Mouse (Mus musculus) midbrain, embryonic 10.5 days (tissue): ENCODE measurements around the gene Gm28043. TPM values are rescaled to one million over a fixed set of nuclear protein-coding genes. Genes with fewer than 3 reads are reported as not detected.
"Not testable (repeated sequence)": the region's sequence is repeated elsewhere in the genome, so short reads cannot be mapped to it uniquely, and the experiment has no call there.

ENCODE experiments used
- DNase-seq: peaks from one replicate; pipeline ENCODE4 v3.0.0-alpha.2; 2017; ENCODE audit warnings: low spot score
- H3K27ac ChIP-seq: fragments of 300-500 bp; sonication (generic); replicated peaks from 2 replicates; pipeline ENCODE4 v1.5.1; 2016; ENCODE audit warnings: mild to moderate bottlenecking
- H3K27me3 ChIP-seq: fragments of 300-500 bp; sonication (generic); 2 replicates; pipeline ENCODE4 v1.6.1; 2016; ENCODE audit warnings: low read depth, mild to moderate bottlenecking; ENCODE audit not compliant: poor library complexity, severe bottlenecking
- H3K36me3 ChIP-seq: fragments of 300-500 bp; sonication (generic); 2 replicates; pipeline ENCODE4 v1.6.1; 2016; ENCODE audit warnings: mild to moderate bottlenecking, moderate library complexity
- H3K4me1 ChIP-seq: fragments of 300-500 bp; sonication (generic); 2 replicates; pipeline ENCODE4 v1.6.1; 2016
- H3K4me3 ChIP-seq: fragments of 300-500 bp; sonication (generic); 2 replicates; pipeline ENCODE4 v1.5.1; 2016; ENCODE audit warnings: mild to moderate bottlenecking, moderate library complexity
- H3K9me3 ChIP-seq: fragments of 300-500 bp; sonication (generic); replicated peaks from 2 replicates; pipeline ENCODE4 v1.6.1; 2016; ENCODE audit warnings: mild to moderate bottlenecking
- WGBS: fragments of 180-500 bp; shearing (Covaris S2); methylation state at CpG from one replicate; pipeline ENCODE4 v1.1.7; 2016; 5-methylcytosine and 5-hydroxymethylcytosine counted together
- polyA plus RNA-seq: library from polyadenylated mRNA; unstranded; fragments of >200 nt; fragmentation: Nextera tagmentation; extraction: Ambion mirVana; gene quantifications from 2 replicates; pipeline ENCODE4 v1.2.1, GENCODE M21; 2016

The Gm28043 gene
- polyA plus RNA-seq, 1 experiment from 2014 or later: 2.4 TPM

- DNase-seq: no peak
Measured at GRCm38 (mm10) chr17:29710562-29711044, 95.9 kb downstream of the Gm28043 start.

GRCm38 (mm10) chr17:29711076-29711744, 96.5 kb downstream of the Gm28043 start:
- peaks cover 55% of the 10 kb centered on the region for H3K4me1 ChIP-seq
- H3K9me3 ChIP-seq: no peaks in the 10 kb centered on the region
- 85% methylated on average over 19 of the region's 19 CpGs for WGBS

More at GRCm38 (mm10) chr17:29710562-29711044, 95.9 kb downstream of the Gm28043 start:
- Histone ChIP-seq H3K4me3 (no peak overlapping the region), H3K9me3 (no peaks in the 10 kb centered on the region), H3K27ac (no peak overlapping the region), H3K4me1 (peaks cover 50% of the 10 kb centered on the region), H3K36me3 (peaks cover 18% of the 10 kb centered on the region; the same call in 1 of the 2 replicates), H3K27me3 (no peaks in the 10 kb centered on the region)
- 88% methylated on average over 11 of the region's 11 CpGs for WGBS

GRCm38 (mm10) chr17:29711745-29712431, 97.2 kb downstream of the Gm28043 start:
- H3K27me3 ChIP-seq: no peaks in the 10 kb centered on the region
- peaks cover 54% of the 10 kb centered on the region for H3K4me1 ChIP-seq
- DNase-seq: no peak
- H3K4me3 ChIP-seq: no peak overlapping the region
- 85% methylated on average over 8 of the region's 8 CpGs for WGBS
- peaks cover 18% of the 10 kb centered on the region; the same call in 1 of the 2 replicates for H3K36me3 ChIP-seq
- no peak overlapping the region for H3K27ac ChIP-seq
- no peaks in the 10 kb centered on the region for H3K9me3 ChIP-seq

More at GRCm38 (mm10) chr17:29711076-29711744, 96.5 kb downstream of the Gm28043 start:
- H3K27ac ChIP-seq: no peak overlapping the region
- DNase-seq: no peak
- no peaks in the 10 kb centered on the region for H3K27me3 ChIP-seq
- H3K4me3 ChIP-seq: no peak overlapping the region
- H3K36me3 ChIP-seq: peaks cover 18% of the 10 kb centered on the region; the same call in 1 of the 2 replicates

GRCm38 (mm10) chr17:29712565-29712964, 97.9 kb downstream of the Gm28043 start:
- WGBS: 82% methylated on average over 7 of the region's 7 CpGs
- H3K27ac ChIP-seq: no peak overlapping the region
- peaks cover 53% of the 10 kb centered on the region for H3K4me1 ChIP-seq
- no peak for DNase-seq
- no peaks in the 10 kb centered on the region for H3K9me3 ChIP-seq
- peaks cover 18% of the 10 kb centered on the region; the same call in 1 of the 2 replicates for H3K36me3 ChIP-seq
- no peak overlapping the region for H3K4me3 ChIP-seq
- H3K27me3 ChIP-seq: no peaks in the 10 kb centered on the region

DNA sequence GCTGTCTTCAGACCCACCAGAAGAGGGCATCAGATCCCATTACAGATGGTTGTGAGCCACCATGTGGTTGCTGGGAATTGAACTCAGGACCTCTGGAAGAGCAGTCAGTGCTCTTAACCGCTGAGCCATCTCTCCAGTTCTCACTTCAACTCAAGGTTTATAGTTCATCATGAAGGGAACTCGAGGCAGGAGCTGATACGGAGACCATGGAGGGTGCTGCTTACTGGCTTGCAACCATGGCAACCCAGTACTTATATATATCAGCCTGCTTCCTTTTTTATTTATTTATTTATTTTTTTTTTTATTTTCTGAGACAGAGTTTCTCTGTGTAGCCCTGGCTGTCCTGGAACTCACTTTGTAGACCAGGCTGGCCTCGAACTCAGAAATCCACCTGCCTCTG, 99.1 kb downstream of the Gm28043 start:
- H3K27me3 ChIP-seq, H3K27ac ChIP-seq, H3K4me3 ChIP-seq, DNase-seq, H3K9me3 ChIP-seq: not testable (repeated sequence)
- 94% methylated on average over 4 of the region's 4 CpGs for WGBS
- peaks cover 18% of the 10 kb centered on the region; the same call in 1 of the 2 replicates for H3K36me3 ChIP-seq
- H3K4me1 ChIP-seq: peaks cover 44% of the 10 kb centered on the region

- H3K27ac ChIP-seq: peak within 1 kb of the TSS; percentile 88
- 4% methylated on average over 41 of the region's 41 CpGs for WGBS
Measured at GRCm38 (mm10) chr17:29716732-29717445, 102.2 kb downstream of the Gm28043 start, which contains the start of gene Ccdc167. TSS of gene Ccdc167 (minus strand) at chr17:29717044.

GRCm38 (mm10) chr17:29718660-29719059, 104.0 kb downstream of the Gm28043 start:
- no peak overlapping the region for H3K4me3 ChIP-seq
- 0 out of 2 replicates have a peak, but pooled peaks cover 8% of the 10 kb centered on the region for H3K27me3 ChIP-seq
- peaks cover 15% of the 10 kb centered on the region; the same call in 1 of the 2 replicates for H3K36me3 ChIP-seq
- no peak for DNase-seq
- 92% methylated on average over 8 of the region's 8 CpGs for WGBS
- peaks cover 16% of the 10 kb centered on the region for H3K4me1 ChIP-seq
- no peak overlapping the region for H3K27ac ChIP-seq
- no peaks in the 10 kb centered on the region for H3K9me3 ChIP-seq

More at GRCm38 (mm10) chr17:29716732-29717445, 102.2 kb downstream of the Gm28043 start, which contains the start of gene Ccdc167:
- Histone ChIP-seq H3K4me1 (peaks cover 16% of the 10 kb centered on the region), H3K4me3 (peak within 1 kb of the TSS; percentile 59), H3K36me3 (peaks cover 15% of the 10 kb centered on the region; the same call in 1 of the 2 replicates), H3K9me3 (no peaks in the 10 kb centered on the region), H3K27me3 (0 out of 2 replicates have a peak, but pooled peaks cover 8% of the 10 kb centered on the region)
- peak; percentile 98 for DNase-seq

- peaks cover 6% of the 10 kb centered on the region; the same call in 1 of the 2 replicates for H3K36me3 ChIP-seq
- 81% methylated on average over 13 of the region's 13 CpGs for WGBS
- no peak overlapping the region for H3K4me3 ChIP-seq
- no peak overlapping the region for H3K27ac ChIP-seq
- 0 out of 2 replicates have a peak, but pooled peaks cover 8% of the 10 kb centered on the region for H3K27me3 ChIP-seq
- peaks cover 16% of the 10 kb centered on the region for H3K4me1 ChIP-seq
- H3K9me3 ChIP-seq: no peaks in the 10 kb centered on the region
- no peak for DNase-seq
Measured at GRCm38 (mm10) chr17:29719628-29720575, 105.2 kb downstream of the Gm28043 start.

GRCm38 (mm10) chr17:29720755-29721365, 106.2 kb downstream of the Gm28043 start:
- no peak overlapping the region for H3K4me3 ChIP-seq
- no peaks in the 10 kb centered on the region for H3K9me3 ChIP-seq
- DNase-seq: no peak
- 83% methylated on average over 11 of the region's 11 CpGs for WGBS
- H3K36me3 ChIP-seq: no peaks in the 10 kb centered on the region
- 0 out of 2 replicates have a peak, but pooled peaks cover 8% of the 10 kb centered on the region for H3K27me3 ChIP-seq
- no peak overlapping the region for H3K27ac ChIP-seq
- peaks cover 15% of the 10 kb centered on the region for H3K4me1 ChIP-seq

GRCm38 (mm10) chr17:29724610-29725009, 109.9 kb downstream of the Gm28043 start:
- Histone ChIP-seq H3K4me3 (no peak overlapping the region), H3K27ac (no peak overlapping the region), H3K4me1 (no peaks in the 10 kb centered on the region), H3K36me3 (no peaks in the 10 kb centered on the region), H3K27me3 (0 out of 2 replicates have a peak, but pooled peaks cover 8% of the 10 kb centered on the region), H3K9me3 (no peaks in the 10 kb centered on the region)
- no peak for DNase-seq
- WGBS: 81% methylated on average over 6 of the region's 6 CpGs

DNA sequence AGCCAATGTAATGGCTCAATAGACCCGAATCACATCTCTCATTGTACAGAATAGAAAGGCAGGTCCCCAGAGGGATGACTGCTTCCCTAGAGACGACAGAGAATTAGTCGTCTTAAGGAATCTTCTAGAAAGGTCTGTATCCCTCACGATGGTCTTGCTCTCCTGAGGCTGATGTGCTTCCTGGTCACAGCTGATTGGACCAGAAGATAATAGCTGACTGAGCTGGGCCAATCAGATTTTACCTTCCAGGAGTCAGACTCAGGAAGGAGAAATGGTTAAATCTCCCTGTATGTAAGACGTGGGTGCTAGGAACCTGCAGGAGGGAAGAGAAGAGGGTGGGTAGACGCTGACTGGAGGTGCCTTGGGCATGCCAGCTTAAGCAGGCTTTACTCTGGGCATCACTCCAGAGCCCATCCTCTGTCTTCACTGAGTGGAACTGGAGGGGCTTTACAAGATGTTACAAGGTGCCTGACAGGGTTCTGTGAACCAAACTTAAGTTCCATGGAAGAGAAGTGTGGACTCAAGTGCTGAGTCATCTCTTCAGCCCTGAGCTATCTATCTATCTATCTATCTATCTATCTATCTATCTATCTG, 110.4 kb downstream of the Gm28043 start:
- Histone ChIP-seq H3K27ac (no peak overlapping the region), H3K4me3 (no peak overlapping the region), H3K9me3 (no peaks in the 10 kb centered on the region), H3K4me1 (peaks cover 2% of the 10 kb centered on the region; the same call in 1 of the 2 replicates), H3K36me3 (no peaks in the 10 kb centered on the region), H3K27me3 (0 out of 2 replicates have a peak, but pooled peaks cover 3% of the 10 kb centered on the region)
- WGBS: 76% methylated on average over 6 of the region's 6 CpGs
- DNase-seq: no peak
